Mouse (Mus musculus) erythroblast, embryonic 14.5 days (primary cell): ENCODE data around the gene Ppp2r5c.

Experiments
- GATA1 ChIP-seq: IDR thresholded peaks from 2 replicates; pipeline ENCODE4 v1.6.1; 2012; ENCODE audit warnings: low read length, inconsistent platforms, mixed read lengths
- TAL1 ChIP-seq: IDR thresholded peaks from 3 replicates; pipeline ENCODE4 v1.6.1; 2012; ENCODE audit warnings: low read length, inconsistent platforms, mixed read lengths

DNA sequence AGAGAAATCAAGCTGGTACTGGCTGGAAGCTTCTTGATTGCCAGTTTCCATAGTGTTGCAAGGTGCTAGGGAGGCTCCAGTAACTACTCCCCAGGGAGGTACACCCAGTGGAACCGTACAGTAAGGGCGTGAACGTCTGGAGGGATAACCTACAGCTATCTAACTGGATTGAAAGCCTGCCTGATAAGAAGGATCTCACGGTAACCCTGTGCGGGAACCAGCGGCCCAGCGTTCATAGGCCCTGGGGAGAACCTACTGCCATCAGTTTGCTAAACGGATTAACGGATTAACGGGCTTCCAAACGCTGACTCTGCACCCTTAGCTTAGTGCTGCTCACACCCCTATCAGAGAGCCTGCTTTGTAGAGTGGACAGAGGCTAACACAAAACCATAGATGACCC lies 116.5 kb downstream of the Ppp2r5c start:
- TF ChIP-seq TAL1 = no peak
- TF ChIP-seq GATA1 = no peak
